16 mouse cellular contexts compared by ENCODE assay signal in genomic region chr5:23908486-23909090, GRCm38 (mm10).
"Had no signal": no experiment of that assay in that cellular context is flagged by ENCODE, and none has a peak within 500 bp of the region (broad histone marks: within the 10 kb centered on the region; RNA-seq: fewer than 3 reads in every experiment).

No protein-coding gene starts in this region.

- DNase-seq: lung, adult 2 months; lung, postnatal 4 days; midbrain, embryonic 14.5 days; retina, postnatal 1 day; right cerebral cortex, postnatal 4 days; spleen, adult 18-20 months; thymus, postnatal 36 days had no signal

- H3K4me2 ChIP-seq: liver, embryonic 11.5 days; liver, embryonic 15.5 days; neural tube, embryonic 12.5 days had no signal

- ATAC-seq: intestine, postnatal 0 days; lung, postnatal 0 days had no signal

- H3K9ac ChIP-seq: liver, embryonic 15.5 days; neural tube, embryonic 12.5 days had no signal

- H3K27me3 ChIP-seq: neural tube, embryonic 12.5 days had no signal

- H3K27ac ChIP-seq: left cerebral cortex, adult 2 months; limb, embryonic 10.5 days; liver, embryonic 15.5 days; midbrain, embryonic 10.5 days; neural tube, embryonic 12.5 days had no signal

- H3K36me3 ChIP-seq: limb, embryonic 10.5 days; liver, embryonic 15.5 days; midbrain, embryonic 10.5 days; neural tube, embryonic 12.5 days had no signal

- H3K4me3 ChIP-seq: left cerebral cortex, adult 2 months; limb, embryonic 10.5 days; liver, embryonic 15.5 days; midbrain, embryonic 10.5 days; myocyte; neural tube, embryonic 12.5 days had no signal

- H3K4me1 ChIP-seq: liver, embryonic 15.5 days; midbrain, embryonic 10.5 days; neural tube, embryonic 12.5 days had no signal
